Mouse (Mus musculus) limb, embryonic 13.5 days (tissue): ENCODE results near the gene F3. TPM values are rescaled to one million over a fixed set of nuclear protein-coding genes. Genes with fewer than 3 reads are reported as not detected.
"Not testable (repeated sequence)": the region's sequence is repeated elsewhere in the genome, so short reads cannot be mapped to it uniquely, and the experiment has no call there.

ENCODE experiments used
- ATAC-seq: fragments of 200-750 bp; cut with Nextera tagmentation; 2 replicates; pipeline ENCODE4 v1.8.0; 2017; ENCODE audit warnings: low read depth, moderate number of reproducible peaks, moderate TSS enrichment; ENCODE audit not compliant: low FRiP score
- H3K27ac ChIP-seq: fragments of 300-500 bp; sonication (generic); 2 replicates; pipeline ENCODE4 v1.5.1; 2015; ENCODE audit warnings: inconsistent platforms, mild to moderate bottlenecking, moderate library complexity
- H3K27me3 ChIP-seq: fragments of 300-500 bp; sonication (generic); 2 replicates; pipeline ENCODE4 v1.6.1; 2015; ENCODE audit warnings: mild to moderate bottlenecking, inconsistent platforms
- H3K36me3 ChIP-seq: fragments of 300-500 bp; sonication (generic); 2 replicates; pipeline ENCODE4 v1.6.1; 2015; ENCODE audit warnings: inconsistent platforms, mild to moderate bottlenecking, moderate library complexity
- H3K4me1 ChIP-seq: fragments of 300-500 bp; sonication (generic); 2 replicates; pipeline ENCODE4 v1.6.1; 2015; ENCODE audit warnings: inconsistent platforms
- H3K4me2 ChIP-seq: fragments of 300-500 bp; sonication (generic); replicated peaks from 2 replicates; pipeline ENCODE4 v1.6.1; 2015; ENCODE audit warnings: inconsistent platforms, mild to moderate bottlenecking, moderate library complexity
- H3K4me3 ChIP-seq: fragments of 300-500 bp; sonication (generic); 2 replicates; pipeline ENCODE4 v1.5.1; 2015; ENCODE audit warnings: moderate library complexity, mild to moderate bottlenecking, inconsistent platforms
- H3K9ac ChIP-seq: fragments of 300-500 bp; sonication (generic); 2 replicates; pipeline ENCODE4 v1.6.1; 2015; ENCODE audit warnings: mild to moderate bottlenecking, inconsistent platforms
- H3K9me3 ChIP-seq: fragments of 300-500 bp; sonication (generic); 2 replicates; pipeline ENCODE4 v1.6.1; 2016; ENCODE audit warnings: inconsistent platforms
- WGBS: fragments of 180-500 bp; shearing (Covaris S2); methylation state at CpG from one replicate; pipeline ENCODE4 v1.1.7; 2015; 5-methylcytosine and 5-hydroxymethylcytosine counted together
- polyA plus RNA-seq: library from polyadenylated mRNA; unstranded; fragments of >200 nt; fragmentation: Nextera tagmentation; extraction: Ambion mirVana; gene quantifications from 2 replicates; pipeline ENCODE4 v1.2.1, GENCODE M21; 2015

F3 gene
- polyA plus RNA-seq, 1 experiment from 2014 or later, result 8.6 TPM

GRCm38 (mm10) chr3:121724553-121724952 lies 1.2 kb downstream of the F3 start:
- Histone ChIP-seq H3K9ac (no peak overlapping the region), H3K9me3 (no peaks in the 10 kb centered on the region), H3K27ac (no peak overlapping the region), H3K4me2 (peak overlapping the region; percentile 85), H3K4me3 (peak overlapping the region; percentile 68), H3K36me3 (no peaks in the 10 kb centered on the region), H3K4me1 (peaks cover 28% of the 10 kb centered on the region), H3K27me3 (peaks cover 35% of the 10 kb centered on the region)
- WGBS, result 26% methylated on average over 12 of the region's 12 CpGs
- no peak for ATAC-seq

GRCm38 (mm10) chr3:121725651-121726050 lies 2.3 kb downstream of the F3 start:
- H3K9ac ChIP-seq, result no peak overlapping the region
- H3K27ac ChIP-seq, result no peak overlapping the region
- ATAC-seq, result no peak
- no peak overlapping the region for H3K4me3 ChIP-seq
- H3K4me2 ChIP-seq, result no peak overlapping the region
- H3K27me3 ChIP-seq, result peaks cover 34% of the 10 kb centered on the region
- H3K4me1 ChIP-seq, result peaks cover 28% of the 10 kb centered on the region
- 83% methylated on average over 10 of the region's 10 CpGs for WGBS
- H3K9me3 ChIP-seq, result no peaks in the 10 kb centered on the region
- 0 out of 2 replicates have a peak, but pooled peaks cover 4% of the 10 kb centered on the region for H3K36me3 ChIP-seq

GRCm38 (mm10) chr3:121729678-121730077 lies 6.3 kb downstream of the F3 start:
- no peaks in the 10 kb centered on the region for H3K9me3 ChIP-seq
- peaks cover 10% of the 10 kb centered on the region for H3K27me3 ChIP-seq
- peaks cover 16% of the 10 kb centered on the region for H3K36me3 ChIP-seq
- 85% methylated on average over 4 of the region's 4 CpGs for WGBS
- H3K4me3 ChIP-seq, result no peak overlapping the region
- no peak overlapping the region for H3K9ac ChIP-seq
- no peak overlapping the region for H3K4me2 ChIP-seq
- peaks cover 3% of the 10 kb centered on the region; the same call in 1 of the 2 replicates for H3K4me1 ChIP-seq
- ATAC-seq, result no peak
- no peak overlapping the region for H3K27ac ChIP-seq

- ATAC-seq, result no peak
- H3K36me3 ChIP-seq, result peaks cover 13% of the 10 kb centered on the region
- H3K9me3 ChIP-seq, result no peaks in the 10 kb centered on the region
- no peaks in the 10 kb centered on the region for H3K27me3 ChIP-seq
- H3K4me3 ChIP-seq, result no peak overlapping the region
- H3K4me2 ChIP-seq, result no peak overlapping the region
- peaks cover 10% of the 10 kb centered on the region for H3K4me1 ChIP-seq
- 79% methylated on average over 7 of the region's 7 CpGs for WGBS
- no peak overlapping the region for H3K9ac ChIP-seq
- H3K27ac ChIP-seq, result no peak overlapping the region
Observed at GRCm38 (mm10) chr3:121735542-121735941, 12.2 kb downstream of the F3 start.

GRCm38 (mm10) chr3:121736025-121736744 lies 12.8 kb downstream of the F3 start:
- no peak overlapping the region for H3K27ac ChIP-seq
- no peak overlapping the region for H3K4me2 ChIP-seq
- H3K4me1 ChIP-seq, result peaks cover 10% of the 10 kb centered on the region
- peaks cover 12% of the 10 kb centered on the region for H3K36me3 ChIP-seq
- peak; percentile 81 for ATAC-seq
- no peaks in the 10 kb centered on the region for H3K9me3 ChIP-seq
- no peak overlapping the region for H3K9ac ChIP-seq
- H3K4me3 ChIP-seq, result no peak overlapping the region
- no peaks in the 10 kb centered on the region for H3K27me3 ChIP-seq
- 38% methylated on average over 18 of the region's 18 CpGs for WGBS

- ATAC-seq, result no peak
- WGBS, result 24% methylated on average over 1 of the region's 1 CpGs
- H3K9me3 ChIP-seq, result no peaks in the 10 kb centered on the region
- H3K36me3 ChIP-seq, result peaks cover 6% of the 10 kb centered on the region
- no peaks in the 10 kb centered on the region for H3K27me3 ChIP-seq
- H3K4me1 ChIP-seq, result peaks cover 10% of the 10 kb centered on the region
- no peak overlapping the region for H3K4me3 ChIP-seq
- no peak overlapping the region for H3K4me2 ChIP-seq
- no peak overlapping the region for H3K9ac ChIP-seq
- H3K27ac ChIP-seq, result no peak overlapping the region
Observed at GRCm38 (mm10) chr3:121737453-121737852, 14.1 kb downstream of the F3 start.

- peaks cover 10% of the 10 kb centered on the region for H3K4me1 ChIP-seq
- no peak overlapping the region for H3K9ac ChIP-seq
- ATAC-seq, result no peak
- H3K27ac ChIP-seq, result no peak overlapping the region
- WGBS, result 79% methylated on average over 2 of the region's 2 CpGs
- no peaks in the 10 kb centered on the region for H3K9me3 ChIP-seq
- H3K27me3 ChIP-seq, result no peaks in the 10 kb centered on the region
- H3K4me3 ChIP-seq, result no peak overlapping the region
- peaks cover 6% of the 10 kb centered on the region for H3K36me3 ChIP-seq
- H3K4me2 ChIP-seq, result no peak overlapping the region
Observed at GRCm38 (mm10) chr3:121737901-121738300, 14.6 kb downstream of the F3 start.

GRCm38 (mm10) chr3:121738742-121739342 lies 15.5 kb downstream of the F3 start:
- Histone ChIP-seq H3K4me3 (no peak overlapping the region), H3K4me2 (no peak overlapping the region), H3K9ac (no peak overlapping the region), H3K27ac (no peak overlapping the region), H3K27me3 (no peaks in the 10 kb centered on the region), H3K9me3 (no peaks in the 10 kb centered on the region), H3K36me3 (peaks cover 6% of the 10 kb centered on the region), H3K4me1 (peaks cover 10% of the 10 kb centered on the region)
- 66% methylated on average over 9 of the region's 9 CpGs for WGBS
- ATAC-seq, result no peak

- ATAC-seq, result no peak
- H3K4me1 ChIP-seq, result peaks cover 10% of the 10 kb centered on the region
- no peaks in the 10 kb centered on the region for H3K36me3 ChIP-seq
- H3K27ac ChIP-seq, result no peak overlapping the region
- H3K9ac ChIP-seq, result no peak overlapping the region
- H3K4me3 ChIP-seq, result no peak overlapping the region
- peaks cover 5% of the 10 kb centered on the region; the same call in 1 of the 2 replicates for H3K9me3 ChIP-seq
- H3K27me3 ChIP-seq, result no peaks in the 10 kb centered on the region
- no peak overlapping the region for H3K4me2 ChIP-seq
- WGBS, result 27% methylated on average over 17 of the region's 17 CpGs
Observed at GRCm38 (mm10) chr3:121739489-121740213, 16.3 kb downstream of the F3 start.

- not testable (repeated sequence) for H3K36me3 ChIP-seq, H3K9me3 ChIP-seq, H3K4me2 ChIP-seq, ATAC-seq, H3K27me3 ChIP-seq, H3K27ac ChIP-seq, H3K4me1 ChIP-seq, H3K4me3 ChIP-seq, H3K9ac ChIP-seq
- 84% methylated on average over 4 of the region's 4 CpGs for WGBS
Observed at GRCm38 (mm10) chr3:121741186-121741848, 18.0 kb downstream of the F3 start.

GRCm38 (mm10) chr3:121754319-121755090 lies 31.2 kb downstream of the F3 start:
- not testable (repeated sequence) for H3K9me3 ChIP-seq, ATAC-seq, H3K27ac ChIP-seq

More at GRCm38 (mm10) chr3:121754319-121755090, 31.2 kb downstream of the F3 start:
- peaks cover 11% of the 10 kb centered on the region for H3K36me3 ChIP-seq
- not testable (repeated sequence) for H3K27me3 ChIP-seq, H3K4me2 ChIP-seq, H3K4me1 ChIP-seq, H3K4me3 ChIP-seq, H3K9ac ChIP-seq
- 77% methylated on average over 10 of the region's 10 CpGs for WGBS
